Mouse (Mus musculus): ENCODE measurements around the gene Vti1a. TPM values are rescaled to one million over a fixed set of nuclear protein-coding genes. Genes with fewer than 3 reads are reported as not detected.

The Vti1a gene
- total and polyA plus RNA-seq, 3 experiments: 7.7 to 33.2 (median 33.0) TPM

GRCm38 (mm10) chr19:55299378-55299777 lies 16.7 kb upstream of the Vti1a start:
- DNase-seq (ENCODE audit: low spot score) (no peak), ATAC-seq (ENCODE audit: extremely low read depth, insufficient number of reproducible peaks, low FRiP score, poor library complexity, severe bottlenecking) (no peak)
- H3K27me3 ChIP-seq (ENCODE audit: insufficient read depth, low read length): no peaks in the 10 kb centered on the region
- H3K36me3 ChIP-seq (replicated peaks): peaks cover 92% of the 10 kb centered on the region
- TF ChIP-seq GATA2 (IDR thresholded peaks at IDR 0.05; ENCODE audit: borderline replicate concordance, low read depth, low read length) (no peak), CTCF (IDR thresholded peaks at IDR 0.05; ENCODE audit: low read depth, low read length) (no peak), TAL1 (conservative IDR thresholded peaks at IDR 0.05; ENCODE audit: low read depth, low read length) (no peak), GATA1 (IDR thresholded peaks at IDR 0.05; ENCODE audit: borderline replicate concordance, low read length) (no peak), POLR2AphosphoS5 (IDR thresholded peaks at IDR 0.05; ENCODE audit: insufficient replicate concordance, low read depth, low read length) (no peak)
- no peak overlapping the region for H3K4me3 ChIP-seq (ENCODE audit: low read depth, low read length)
- H3K9me3 ChIP-seq (replicated peaks): no peaks in the 10 kb centered on the region
- peaks cover 28% of the 10 kb centered on the region for H3K4me1 ChIP-seq (ENCODE audit: insufficient read depth, low read depth, low read length)

- Histone ChIP-seq H3K9me3 (replicated peaks) (no peaks in the 10 kb centered on the region), H3K36me3 (replicated peaks) (peaks cover 87% of the 10 kb centered on the region), H3K4me1 (ENCODE audit: insufficient read depth, low read depth, low read length) (peaks cover 20% of the 10 kb centered on the region), H3K4me3 (ENCODE audit: low read depth, low read length) (no peak overlapping the region), H3K27me3 (ENCODE audit: insufficient read depth, low read length) (no peaks in the 10 kb centered on the region)
- ATAC-seq (ENCODE audit: extremely low read depth, insufficient number of reproducible peaks, low FRiP score, poor library complexity, severe bottlenecking) (no peak), DNase-seq (ENCODE audit: low spot score) (no peak)
- TF ChIP-seq TAL1 (conservative IDR thresholded peaks at IDR 0.05; ENCODE audit: low read depth, low read length) (no peak), GATA2 (IDR thresholded peaks at IDR 0.05; ENCODE audit: borderline replicate concordance, low read depth, low read length) (no peak), GATA1 (IDR thresholded peaks at IDR 0.05; ENCODE audit: borderline replicate concordance, low read length) (no peak), CTCF (IDR thresholded peaks at IDR 0.05; ENCODE audit: low read depth, low read length) (no peak), POLR2AphosphoS5 (IDR thresholded peaks at IDR 0.05; ENCODE audit: insufficient replicate concordance, low read depth, low read length) (no peak)
Measured at GRCm38 (mm10) chr19:55300525-55300924, 15.6 kb upstream of the Vti1a start.

- peaks cover 9% of the 10 kb centered on the region; the same call in 1 of the 2 replicates for H3K4me1 ChIP-seq (ENCODE audit: insufficient read depth, low read depth, low read length)
- H3K27me3 ChIP-seq (ENCODE audit: insufficient read depth, low read length): no peaks in the 10 kb centered on the region
- no peak overlapping the region for H3K4me3 ChIP-seq (ENCODE audit: low read depth, low read length)
- ATAC-seq (ENCODE audit: extremely low read depth, insufficient number of reproducible peaks, low FRiP score, poor library complexity, severe bottlenecking): no peak
- TF ChIP-seq POLR2AphosphoS5 (IDR thresholded peaks at IDR 0.05; ENCODE audit: insufficient replicate concordance, low read depth, low read length) (no peak), GATA2 (IDR thresholded peaks at IDR 0.05; ENCODE audit: borderline replicate concordance, low read depth, low read length) (no peak)
- H3K36me3 ChIP-seq (replicated peaks): peaks cover 93% of the 10 kb centered on the region
- DNase-seq (ENCODE audit: low spot score): no peak
- H3K9me3 ChIP-seq (replicated peaks): no peaks in the 10 kb centered on the region
Measured at GRCm38 (mm10) chr19:55305024-55305423, 11.1 kb upstream of the Vti1a start.

- DNase-seq (ENCODE audit: low spot score) (no peak), ATAC-seq (ENCODE audit: extremely low read depth, insufficient number of reproducible peaks, low FRiP score, poor library complexity, severe bottlenecking) (no peak)
- Histone ChIP-seq H3K4me3 (ENCODE audit: low read depth, low read length) (no peak overlapping the region), H3K36me3 (replicated peaks) (peaks cover 70% of the 10 kb centered on the region), H3K27me3 (ENCODE audit: insufficient read depth, low read length) (no peaks in the 10 kb centered on the region), H3K9me3 (replicated peaks) (no peaks in the 10 kb centered on the region), H3K4me1 (ENCODE audit: insufficient read depth, low read depth, low read length) (peaks cover 26% of the 10 kb centered on the region)
- TF ChIP-seq GATA1 (IDR thresholded peaks at IDR 0.05; ENCODE audit: borderline replicate concordance, low read length) (no peak), POLR2AphosphoS5 (IDR thresholded peaks at IDR 0.05; ENCODE audit: insufficient replicate concordance, low read depth, low read length) (no peak), TAL1 (conservative IDR thresholded peaks at IDR 0.05; ENCODE audit: low read depth, low read length) (no peak), GATA2 (IDR thresholded peaks at IDR 0.05; ENCODE audit: borderline replicate concordance, low read depth, low read length) (no peak), CTCF (IDR thresholded peaks at IDR 0.05; ENCODE audit: low read depth, low read length) (no peak)
Measured at GRCm38 (mm10) chr19:55311874-55312273, 4.2 kb upstream of the Vti1a start.

- Histone ChIP-seq H3K4me1 (ENCODE audit: insufficient read depth, low read depth, low read length) (peaks cover 36% of the 10 kb centered on the region), H3K27me3 (ENCODE audit: insufficient read depth, low read length) (no peaks in the 10 kb centered on the region), H3K36me3 (replicated peaks) (peaks cover 58% of the 10 kb centered on the region), H3K9me3 (replicated peaks) (no peaks in the 10 kb centered on the region), H3K4me3 (ENCODE audit: low read depth, low read length) (no peak overlapping the region; the same call in 1 of the 2 replicates)
- no peak for DNase-seq (ENCODE audit: low spot score)
- TF ChIP-seq TAL1 (conservative IDR thresholded peaks at IDR 0.05; ENCODE audit: low read depth, low read length): no peak
- TF ChIP-seq GATA1 (IDR thresholded peaks at IDR 0.05; ENCODE audit: borderline replicate concordance, low read length): no peak
- no peak for TF ChIP-seq GATA2 (IDR thresholded peaks at IDR 0.05; ENCODE audit: borderline replicate concordance, low read depth, low read length)
- TF ChIP-seq CTCF (IDR thresholded peaks at IDR 0.05; ENCODE audit: low read depth, low read length): no peak
- no peak for TF ChIP-seq POLR2AphosphoS5 (IDR thresholded peaks at IDR 0.05; ENCODE audit: insufficient replicate concordance, low read depth, low read length)
- ATAC-seq (ENCODE audit: extremely low read depth, insufficient number of reproducible peaks, low FRiP score, poor library complexity, severe bottlenecking): no peak
Measured at GRCm38 (mm10) chr19:55313649-55314048, 2.4 kb upstream of the Vti1a start.

GRCm38 (mm10) chr19:55315452-55316108 lies 515 bp upstream of the Vti1a start, which contains the start of gene Zdhhc6:
TSS of gene Zdhhc6 (minus strand) at chr19:55316032.
- peak within 1 kb of the TSS; percentile 87 for H3K4me3 ChIP-seq (ENCODE audit: low read depth, low read length)
- DNase-seq (ENCODE audit: low spot score) (peak; percentile 69), ATAC-seq (ENCODE audit: extremely low read depth, insufficient number of reproducible peaks, low FRiP score, poor library complexity, severe bottlenecking) (0 out of 2 replicates have a peak, but pooled peaks have one; percentile 31)
- peaks cover 46% of the 10 kb centered on the region for H3K36me3 ChIP-seq (replicated peaks)
- H3K9me3 ChIP-seq (replicated peaks): no peaks in the 10 kb centered on the region
- H3K27me3 ChIP-seq (ENCODE audit: insufficient read depth, low read length): no peaks in the 10 kb centered on the region
- TF ChIP-seq GATA2 (IDR thresholded peaks at IDR 0.05; ENCODE audit: borderline replicate concordance, low read depth, low read length) (no peak), POLR2AphosphoS5 (IDR thresholded peaks at IDR 0.05; ENCODE audit: insufficient replicate concordance, low read depth, low read length) (no peak), CTCF (IDR thresholded peaks at IDR 0.05; ENCODE audit: low read depth, low read length) (no peak), TAL1 (conservative IDR thresholded peaks at IDR 0.05; ENCODE audit: low read depth, low read length) (no peak), GATA1 (IDR thresholded peaks at IDR 0.05; ENCODE audit: borderline replicate concordance, low read length) (no peak)
- peaks cover 37% of the 10 kb centered on the region for H3K4me1 ChIP-seq (ENCODE audit: insufficient read depth, low read depth, low read length)
